Mouse (Mus musculus): Measurements from ENCODE around the gene Sypl2. TPM values are rescaled to one million over a fixed set of nuclear protein-coding genes. Genes with fewer than 3 reads are reported as not detected.

Sypl2 gene
- polyA plus RNA-seq, 1 experiment from 2014 or later: 0.78 TPM

DNA sequence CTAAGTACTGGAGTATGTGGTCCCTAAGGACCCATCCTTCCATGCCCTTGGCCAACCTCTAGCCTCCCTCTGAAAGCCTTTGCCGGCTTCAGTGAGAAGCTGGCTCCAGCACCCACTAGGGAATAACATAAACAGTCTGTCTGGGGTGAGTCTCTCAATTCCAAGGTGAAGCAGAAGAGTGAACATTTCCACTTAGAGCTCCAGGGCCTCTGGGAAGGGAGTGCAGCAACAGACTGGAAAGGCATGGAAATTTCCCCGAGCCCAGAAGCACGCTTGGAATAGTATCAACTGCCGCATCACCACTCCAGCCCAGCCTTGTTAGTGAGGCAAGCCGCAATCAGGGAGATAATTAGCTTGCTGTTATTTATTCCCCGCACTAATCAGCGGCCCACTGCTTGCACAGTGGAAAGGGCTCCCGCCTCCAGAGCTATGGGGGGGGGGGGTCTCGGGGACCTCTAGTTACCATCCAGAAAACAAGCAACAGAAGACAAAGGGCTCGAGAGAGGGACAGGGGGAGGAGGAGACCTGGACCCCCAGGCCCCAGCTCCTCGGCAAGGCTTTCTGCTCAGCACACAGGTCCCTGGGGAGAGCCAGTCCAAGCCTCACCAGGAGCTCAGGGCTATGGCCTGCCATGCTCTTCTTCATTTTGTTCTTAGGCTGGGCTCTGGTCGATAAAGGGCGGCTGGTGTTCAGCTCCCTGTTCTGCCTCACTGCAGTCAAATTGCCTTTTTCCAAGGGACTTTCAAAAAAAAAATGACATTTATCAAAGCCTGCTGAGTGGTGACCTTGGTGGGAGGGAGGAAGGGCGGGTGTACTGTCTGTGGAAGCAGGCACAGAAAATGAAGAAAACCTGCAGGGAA, 51.5 kb downstream of the Sypl2 start:
- H3K36me3 ChIP-seq (replicated peaks): no peaks in the 10 kb centered on the region
- H3K27me3 ChIP-seq: peaks cover 40% of the 10 kb centered on the region
- 34% methylated on average over 14 of the region's 14 CpGs for WGBS (ENCODE audit: insufficient replicate concordance)
- no peak overlapping the region for H3K9ac ChIP-seq
- no peak overlapping the region for H3K4me3 ChIP-seq (replicated peaks)
- H3K4me2 ChIP-seq: no peak overlapping the region
- no peak overlapping the region for H3K27ac ChIP-seq (replicated peaks)
- H3K9me3 ChIP-seq (replicated peaks): no peaks in the 10 kb centered on the region
- no peaks in the 10 kb centered on the region for H3K4me1 ChIP-seq (replicated peaks)
- ATAC-seq (ENCODE audit: insufficient read depth): no peak

DNA sequence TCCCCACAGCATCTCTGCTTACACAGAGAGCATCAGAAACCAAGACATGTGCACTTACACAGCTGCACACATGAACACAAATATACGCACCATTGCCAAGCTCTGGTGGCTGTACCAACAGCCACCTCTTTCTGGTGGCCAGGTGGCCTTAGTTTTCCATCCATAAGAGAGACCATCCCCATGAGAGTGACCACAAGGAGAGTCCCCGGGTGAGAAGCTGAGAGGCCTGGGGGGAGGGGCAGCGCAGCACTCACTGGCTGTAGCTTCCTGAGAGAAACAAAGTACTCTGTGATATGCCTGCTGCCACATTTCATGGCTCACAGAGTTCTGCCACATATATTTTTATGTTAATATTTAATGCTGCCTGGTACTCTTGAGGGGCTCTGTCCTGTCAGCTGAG, 57.2 kb downstream of the Sypl2 start:
- no peak overlapping the region for H3K27ac ChIP-seq (replicated peaks)
- H3K4me3 ChIP-seq (replicated peaks): no peak overlapping the region

DNA sequence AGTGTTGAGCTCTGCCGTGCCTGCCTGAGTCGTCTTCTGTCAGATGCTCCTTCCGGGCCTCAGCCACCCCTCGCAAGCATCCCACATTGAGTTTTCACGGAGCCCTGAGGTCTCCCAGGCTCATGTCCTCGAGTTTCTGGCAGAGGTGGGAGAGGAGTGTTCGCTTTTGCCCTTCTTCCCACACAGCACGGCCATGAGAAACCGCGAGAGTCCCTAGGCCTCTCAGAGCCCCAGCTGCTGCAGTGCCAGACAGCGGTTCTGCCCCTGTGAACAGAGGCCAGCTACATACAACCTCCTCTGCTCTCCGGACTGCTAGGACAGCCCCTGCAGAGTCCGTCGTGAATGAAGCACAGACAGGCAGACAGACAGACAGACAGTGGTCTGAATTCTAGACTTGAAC, 58.9 kb downstream of the Sypl2 start:
- 45% methylated on average over 14 of the region's 14 CpGs for WGBS (ENCODE audit: insufficient replicate concordance)

More for the DNA sequence above, 57.2 kb downstream of the Sypl2 start:
- no peaks in the 10 kb centered on the region for H3K36me3 ChIP-seq (replicated peaks)
- H3K27me3 ChIP-seq: peaks cover 39% of the 10 kb centered on the region
- H3K9me3 ChIP-seq (replicated peaks): no peaks in the 10 kb centered on the region
- H3K4me1 ChIP-seq (replicated peaks): no peaks in the 10 kb centered on the region
- H3K4me2 ChIP-seq: no peak overlapping the region
- no peak overlapping the region for H3K9ac ChIP-seq
- 36% methylated on average over 3 of the region's 3 CpGs for WGBS (ENCODE audit: insufficient replicate concordance)
- ATAC-seq (ENCODE audit: insufficient read depth): no peak

DNA sequence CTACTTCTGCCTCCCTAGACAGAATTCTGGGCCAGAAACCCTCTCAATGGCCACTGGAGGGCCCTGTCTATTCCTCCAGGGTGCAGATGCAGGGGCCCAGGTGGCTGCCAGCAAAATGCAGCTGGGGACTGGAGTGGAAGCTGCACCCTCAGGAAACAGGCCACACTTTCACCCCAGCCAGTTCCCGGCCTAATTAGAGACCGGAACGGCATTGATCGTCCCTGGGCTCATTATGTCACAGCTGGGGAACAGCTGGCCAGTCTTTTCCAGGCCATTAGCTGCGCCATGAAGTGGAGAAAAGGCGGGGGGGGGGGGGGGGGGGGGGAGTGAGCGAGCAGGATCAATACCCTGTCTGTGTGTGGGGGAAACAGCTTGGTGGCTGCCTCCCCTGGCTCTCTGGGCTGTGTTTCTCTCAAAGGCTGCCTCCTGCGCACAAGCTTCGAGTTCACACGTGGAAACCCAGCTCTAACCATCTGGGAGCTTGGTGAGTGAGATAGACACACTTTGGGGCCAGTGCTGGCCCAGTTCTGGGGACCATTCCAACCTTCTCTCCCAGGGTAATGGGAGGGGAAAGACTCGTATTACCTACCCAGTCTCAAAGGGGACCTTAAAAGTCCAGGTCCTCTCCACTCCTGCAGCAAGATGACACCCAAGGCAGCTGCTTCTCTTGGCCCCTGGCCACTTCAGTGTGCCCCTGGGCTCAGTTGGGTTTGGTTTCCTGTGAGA, 59.8 kb downstream of the Sypl2 start:
- no peaks in the 10 kb centered on the region for H3K36me3 ChIP-seq (replicated peaks)
- no peaks in the 10 kb centered on the region for H3K9me3 ChIP-seq (replicated peaks)
- H3K27me3 ChIP-seq: peaks cover 23% of the 10 kb centered on the region; the same call in 1 of the 2 replicates
- H3K4me2 ChIP-seq: no peak overlapping the region
- 27% methylated on average over 10 of the region's 11 CpGs for WGBS (ENCODE audit: insufficient replicate concordance)
- H3K27ac ChIP-seq (replicated peaks): no peak overlapping the region
- no peaks in the 10 kb centered on the region for H3K4me1 ChIP-seq (replicated peaks)
- no peak overlapping the region for H3K9ac ChIP-seq
- H3K4me3 ChIP-seq (replicated peaks): no peak overlapping the region
- no peak for ATAC-seq (ENCODE audit: insufficient read depth)

More for the DNA sequence above, 58.9 kb downstream of the Sypl2 start:
- no peaks in the 10 kb centered on the region for H3K36me3 ChIP-seq (replicated peaks)
- no peak overlapping the region for H3K27ac ChIP-seq (replicated peaks)
- no peak for ATAC-seq (ENCODE audit: insufficient read depth)
- no peak overlapping the region for H3K4me3 ChIP-seq (replicated peaks)
- no peak overlapping the region for H3K4me2 ChIP-seq
- H3K9ac ChIP-seq: no peak overlapping the region
- peaks cover 24% of the 10 kb centered on the region for H3K27me3 ChIP-seq
- no peaks in the 10 kb centered on the region for H3K9me3 ChIP-seq (replicated peaks)
- H3K4me1 ChIP-seq (replicated peaks): no peaks in the 10 kb centered on the region

DNA sequence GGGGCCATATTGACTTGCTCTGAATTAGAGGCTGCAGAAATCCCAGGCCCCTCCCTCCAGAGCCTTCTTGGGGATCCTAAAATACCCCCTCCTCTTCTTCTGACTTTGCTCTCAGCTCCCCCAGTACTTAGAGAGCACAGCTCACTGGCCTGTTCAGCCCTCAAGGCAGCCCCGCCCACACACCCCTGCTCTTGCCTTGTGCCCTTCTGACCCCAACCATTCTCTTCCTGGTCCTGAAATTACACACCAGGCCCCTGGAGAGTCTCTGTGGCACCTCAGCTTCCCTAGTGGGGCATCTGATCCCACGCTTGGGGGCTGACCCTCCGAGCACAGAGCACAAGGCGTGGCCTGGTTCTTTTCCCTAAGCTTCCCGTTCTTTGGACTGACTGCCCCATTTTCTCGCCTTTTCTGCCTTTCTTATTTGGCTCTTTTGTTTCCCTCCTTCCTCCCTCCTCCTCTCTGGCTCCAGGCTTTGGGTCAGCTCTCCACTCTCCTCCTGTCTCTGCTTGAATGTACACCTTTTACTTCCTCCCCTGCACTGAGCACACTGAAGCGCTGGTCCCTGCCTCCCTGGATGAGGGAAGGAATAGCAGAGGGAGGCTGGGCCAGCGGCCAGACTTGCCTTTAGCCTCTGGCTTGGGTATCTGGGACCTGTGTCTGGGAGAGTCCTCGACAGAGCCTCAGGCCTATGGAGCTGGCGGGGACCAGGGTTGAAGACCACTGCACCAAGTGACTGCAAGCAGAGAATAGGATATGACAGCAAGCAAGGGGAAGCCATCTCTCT, 60.7 kb downstream of the Sypl2 start:
- no peak for ATAC-seq (ENCODE audit: insufficient read depth)
- Histone ChIP-seq H3K4me3 (replicated peaks) (no peak overlapping the region), H3K9ac (no peak overlapping the region), H3K27me3 (peaks cover 28% of the 10 kb centered on the region), H3K27ac (replicated peaks) (no peak overlapping the region), H3K9me3 (replicated peaks) (no peaks in the 10 kb centered on the region), H3K4me2 (no peak overlapping the region), H3K36me3 (replicated peaks) (no peaks in the 10 kb centered on the region), H3K4me1 (replicated peaks) (no peaks in the 10 kb centered on the region)
- whole genome bisulfite sequencing (ENCODE audit: insufficient replicate concordance): 59% methylated on average over 10 of the region's 10 CpGs

DNA sequence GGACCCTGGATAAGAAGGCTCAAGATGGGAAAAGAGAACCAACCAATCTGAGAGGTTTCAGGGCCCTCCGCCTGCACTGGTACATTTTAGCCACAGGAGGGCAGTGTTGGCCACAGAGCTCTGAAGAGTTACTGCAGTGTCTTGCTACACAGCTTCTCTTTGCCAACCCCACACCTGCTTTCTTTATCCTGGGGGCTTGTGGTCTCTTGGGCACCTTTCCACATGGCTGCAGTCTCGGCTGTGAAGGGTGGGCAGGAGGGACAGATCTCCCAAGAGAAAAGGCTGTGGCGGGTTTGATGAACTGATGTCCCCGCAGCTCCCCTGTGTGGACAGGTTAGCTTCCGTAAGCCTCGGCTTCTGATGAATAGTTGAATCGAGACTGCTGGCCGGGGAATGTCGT, 61.6 kb downstream of the Sypl2 start:
- ATAC-seq (ENCODE audit: insufficient read depth): no peak
- no peak overlapping the region for H3K4me2 ChIP-seq

DNA sequence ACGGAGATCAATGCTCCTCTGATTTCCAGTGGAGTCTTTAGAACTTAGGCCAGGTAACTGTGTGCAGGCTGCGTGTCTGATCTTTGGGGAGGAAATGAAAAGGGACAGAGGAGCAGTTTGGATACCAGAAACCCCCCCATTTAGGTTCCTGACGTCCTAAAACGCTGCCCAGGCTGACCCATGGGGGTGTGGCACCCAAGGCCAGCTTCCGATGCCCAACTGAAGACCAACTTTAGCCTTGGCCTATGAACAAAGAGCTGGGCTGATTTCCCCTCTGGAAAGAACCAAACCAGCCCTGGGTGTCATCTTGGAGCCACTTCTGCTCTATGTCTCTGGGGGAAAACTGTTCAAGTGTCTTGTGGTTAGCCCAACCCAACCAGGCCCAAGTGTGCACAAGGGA, 62.4 kb downstream of the Sypl2 start:
- WGBS (ENCODE audit: insufficient replicate concordance): 60% methylated on average over 5 of the region's 5 CpGs
- no peaks in the 10 kb centered on the region for H3K4me1 ChIP-seq (replicated peaks)
- H3K27ac ChIP-seq (replicated peaks): no peak overlapping the region
- no peak overlapping the region for H3K9ac ChIP-seq
- no peak overlapping the region for H3K4me3 ChIP-seq (replicated peaks)
- H3K9me3 ChIP-seq (replicated peaks): no peaks in the 10 kb centered on the region
- H3K27me3 ChIP-seq: peaks cover 28% of the 10 kb centered on the region
- no peak overlapping the region for H3K4me2 ChIP-seq
- no peaks in the 10 kb centered on the region for H3K36me3 ChIP-seq (replicated peaks)
- ATAC-seq (ENCODE audit: insufficient read depth): no peak

More for the DNA sequence above, 61.6 kb downstream of the Sypl2 start:
- H3K9ac ChIP-seq: no peak overlapping the region
- 27% methylated on average over 9 of the region's 9 CpGs for WGBS (ENCODE audit: insufficient replicate concordance)
- H3K9me3 ChIP-seq (replicated peaks): no peaks in the 10 kb centered on the region
- no peak overlapping the region for H3K4me3 ChIP-seq (replicated peaks)
- H3K4me1 ChIP-seq (replicated peaks): no peaks in the 10 kb centered on the region
- H3K36me3 ChIP-seq (replicated peaks): no peaks in the 10 kb centered on the region
- H3K27ac ChIP-seq (replicated peaks): no peak overlapping the region
- peaks cover 28% of the 10 kb centered on the region for H3K27me3 ChIP-seq

Other genes starting within 250 kb of the Sypl2 start
- gene Gstm2, start 240.2 kb downstream of the Sypl2 start, polyA plus RNA-seq (2015; fragmentation: Nextera tagmentation; extraction: Ambion mirVana): 6.3 and 7.1 TPM in 2 replicates
- gene Gstm1, start 208.7 kb downstream of the Sypl2 start, polyA plus RNA-seq (2015; fragmentation: Nextera tagmentation; extraction: Ambion mirVana): 415 and 453 TPM in 2 replicates
- gene Gstm4, start 181.8 kb downstream of the Sypl2 start, polyA plus RNA-seq (2015; fragmentation: Nextera tagmentation; extraction: Ambion mirVana): 18.5 and 19.1 TPM in 2 replicates
- 63.7 and 76.6 TPM in 2 replicates for gene Ampd2, start 140.0 kb downstream of the Sypl2 start, polyA plus RNA-seq (2015; fragmentation: Nextera tagmentation; extraction: Ambion mirVana)
- gene Gnat2, start 133.9 kb downstream of the Sypl2 start, polyA plus RNA-seq (2015; fragmentation: Nextera tagmentation; extraction: Ambion mirVana): 2.7 and 3.8 TPM in 2 replicates
- 63.4 and 66.5 TPM in 2 replicates for gene Gnai3, start 80.5 kb downstream of the Sypl2 start, polyA plus RNA-seq (2015; fragmentation: Nextera tagmentation; extraction: Ambion mirVana)
- gene Gpr61, start 71.8 kb downstream of the Sypl2 start, polyA plus RNA-seq (2015; fragmentation: Nextera tagmentation; extraction: Ambion mirVana): 0.02 TPM in 1 of 2 replicates, not detected in the other
- gene Amigo1, start 40.3 kb downstream of the Sypl2 start, polyA plus RNA-seq (2015; fragmentation: Nextera tagmentation; extraction: Ambion mirVana): 0.75 and 1.1 TPM in 2 replicates
- gene Cyb561d1, start 25.4 kb downstream of the Sypl2 start, polyA plus RNA-seq (2015; fragmentation: Nextera tagmentation; extraction: Ambion mirVana): 2.2 TPM in 2 replicates
- gene Atxn7l2, start 15.7 kb downstream of the Sypl2 start, polyA plus RNA-seq (2015; fragmentation: Nextera tagmentation; extraction: Ambion mirVana): 2.0 and 2.6 TPM in 2 replicates
- 151 and 152 TPM in 2 replicates for gene Psma5, start 30.3 kb upstream of the Sypl2 start, polyA plus RNA-seq (2015; fragmentation: Nextera tagmentation; extraction: Ambion mirVana)
- 3.8 and 4.4 TPM in 2 replicates for gene Sort1, start 57.4 kb upstream of the Sypl2 start, polyA plus RNA-seq (2015; fragmentation: Nextera tagmentation; extraction: Ambion mirVana)
- 0.47 and 0.56 TPM in 2 replicates for gene Mybphl, start 138.3 kb upstream of the Sypl2 start, polyA plus RNA-seq (2015; fragmentation: Nextera tagmentation; extraction: Ambion mirVana)
- 11.9 and 13.6 TPM in 2 replicates for gene Psrc1, start 157.2 kb upstream of the Sypl2 start, polyA plus RNA-seq (2015; fragmentation: Nextera tagmentation; extraction: Ambion mirVana)
- 0.24 and 0.36 TPM in 2 replicates for gene Celsr2, start 188.9 kb upstream of the Sypl2 start, polyA plus RNA-seq (2015; fragmentation: Nextera tagmentation; extraction: Ambion mirVana)
- 72.2 and 79.6 TPM in 2 replicates for gene Sars, start 218.6 kb upstream of the Sypl2 start, polyA plus RNA-seq (2015; fragmentation: Nextera tagmentation; extraction: Ambion mirVana)